Mouse (Mus musculus): ENCODE results near the gene Tex2. TPM values are rescaled to one million over a fixed set of nuclear protein-coding genes. Genes with fewer than 3 reads are reported as not detected.

The Tex2 gene
- polyA plus RNA-seq, 1 experiment from 2014 or later: 8.9 TPM

- no peak for DNase-seq (ENCODE audit: low spot score)
- Histone ChIP-seq H3K4me1 (ENCODE audit: insufficient read depth, low read depth, low read length) (peaks cover 17% of the 10 kb centered on the region; the same call in 1 of the 2 replicates), H3K4me3 (ENCODE audit: low read depth, low read length) (no peak overlapping the region), H3K27me3 (replicated peaks; ENCODE audit: insufficient read depth, low read length) (no peaks in the 10 kb centered on the region), H3K27ac (ENCODE audit: low read length) (no peak overlapping the region), H3K4me2 (replicated peaks; ENCODE audit: low read depth, low read length) (no peak overlapping the region), H3K9ac (replicated peaks; ENCODE audit: low read depth) (no peak overlapping the region), H3K36me3 (ENCODE audit: insufficient read depth, low read length) (0 out of 2 replicates have a peak, but pooled peaks cover 12% of the 10 kb centered on the region), H3K9me3 (ENCODE audit: low read length) (no peaks in the 10 kb centered on the region)
- ATAC-seq: no peak
- no peak for TF ChIP-seq CTCF (IDR thresholded peaks at IDR 0.05)
- no peak for TF ChIP-seq EP300 (IDR thresholded peaks at IDR 0.05)
- WGBS: 90% methylated on average over 14 of the region's 14 CpGs
Observed at GRCm38 (mm10) chr11:106568329-106568960, 44.8 kb downstream of the Tex2 start.

GRCm38 (mm10) chr11:106566040-106566785 lies 47.0 kb downstream of the Tex2 start:
- H3K36me3 ChIP-seq (ENCODE audit: insufficient read depth, low read length): 0 out of 2 replicates have a peak, but pooled peaks cover 12% of the 10 kb centered on the region
- no peaks in the 10 kb centered on the region for H3K9me3 ChIP-seq (ENCODE audit: low read length)
- TF ChIP-seq EP300 (IDR thresholded peaks at IDR 0.05) (no peak), CTCF (IDR thresholded peaks at IDR 0.05) (no peak)
- no peak overlapping the region for H3K4me3 ChIP-seq (ENCODE audit: low read depth, low read length)
- no peak overlapping the region for H3K27ac ChIP-seq (ENCODE audit: low read length)
- DNase-seq (ENCODE audit: low spot score) (no peak), ATAC-seq (no peak)
- no peak overlapping the region for H3K9ac ChIP-seq (replicated peaks; ENCODE audit: low read depth)
- no peaks in the 10 kb centered on the region for H3K27me3 ChIP-seq (replicated peaks; ENCODE audit: insufficient read depth, low read length)
- 92% methylated on average over 8 of the region's 8 CpGs for WGBS
- no peak overlapping the region for H3K4me2 ChIP-seq (replicated peaks; ENCODE audit: low read depth, low read length)
- no peaks in the 10 kb centered on the region for H3K4me1 ChIP-seq (ENCODE audit: insufficient read depth, low read depth, low read length)

GRCm38 (mm10) chr11:106564261-106564660 lies 49.0 kb downstream of the Tex2 start:
- no peaks in the 10 kb centered on the region for H3K4me1 ChIP-seq (ENCODE audit: insufficient read depth, low read depth, low read length)
- no peak overlapping the region for H3K4me2 ChIP-seq (replicated peaks; ENCODE audit: low read depth, low read length)
- DNase-seq (ENCODE audit: low spot score): no peak
- no peaks in the 10 kb centered on the region for H3K27me3 ChIP-seq (replicated peaks; ENCODE audit: insufficient read depth, low read length)
- TF ChIP-seq EP300 (IDR thresholded peaks at IDR 0.05) (no peak), CTCF (IDR thresholded peaks at IDR 0.05) (no peak)
- 77% methylated on average over 12 of the region's 12 CpGs for WGBS
- H3K9me3 ChIP-seq (ENCODE audit: low read length): no peaks in the 10 kb centered on the region
- no peak overlapping the region for H3K27ac ChIP-seq (ENCODE audit: low read length)
- H3K36me3 ChIP-seq (ENCODE audit: insufficient read depth, low read length): 0 out of 2 replicates have a peak, but pooled peaks cover 12% of the 10 kb centered on the region
- ATAC-seq: no peak
- H3K9ac ChIP-seq (replicated peaks; ENCODE audit: low read depth): no peak overlapping the region
- no peak overlapping the region for H3K4me3 ChIP-seq (ENCODE audit: low read depth, low read length)

GRCm38 (mm10) chr11:106562707-106563106 lies 50.5 kb downstream of the Tex2 start:
- Histone ChIP-seq H3K9me3 (ENCODE audit: low read length) (no peaks in the 10 kb centered on the region), H3K4me1 (ENCODE audit: insufficient read depth, low read depth, low read length) (no peaks in the 10 kb centered on the region), H3K4me3 (ENCODE audit: low read depth, low read length) (no peak overlapping the region), H3K4me2 (replicated peaks; ENCODE audit: low read depth, low read length) (no peak overlapping the region), H3K27me3 (replicated peaks; ENCODE audit: insufficient read depth, low read length) (no peaks in the 10 kb centered on the region), H3K27ac (ENCODE audit: low read length) (no peak overlapping the region), H3K9ac (replicated peaks; ENCODE audit: low read depth) (no peak overlapping the region), H3K36me3 (ENCODE audit: insufficient read depth, low read length) (0 out of 2 replicates have a peak, but pooled peaks cover 7% of the 10 kb centered on the region)
- 70% methylated on average over 4 of the region's 4 CpGs for WGBS
- no peak for TF ChIP-seq EP300 (IDR thresholded peaks at IDR 0.05)
- no peak for TF ChIP-seq CTCF (IDR thresholded peaks at IDR 0.05)
- DNase-seq (ENCODE audit: low spot score): no peak
- ATAC-seq: no peak

- TF ChIP-seq EP300 (IDR thresholded peaks at IDR 0.05): no peak
- no peak for TF ChIP-seq CTCF (IDR thresholded peaks at IDR 0.05)
- Histone ChIP-seq H3K4me2 (replicated peaks; ENCODE audit: low read depth, low read length) (no peak overlapping the region), H3K27ac (ENCODE audit: low read length) (no peak overlapping the region), H3K36me3 (ENCODE audit: insufficient read depth, low read length) (no peaks in the 10 kb centered on the region), H3K27me3 (replicated peaks; ENCODE audit: insufficient read depth, low read length) (no peaks in the 10 kb centered on the region), H3K9me3 (ENCODE audit: low read length) (no peaks in the 10 kb centered on the region), H3K4me1 (ENCODE audit: insufficient read depth, low read depth, low read length) (peaks cover 2% of the 10 kb centered on the region; the same call in 1 of the 2 replicates), H3K4me3 (ENCODE audit: low read depth, low read length) (no peak overlapping the region), H3K9ac (replicated peaks; ENCODE audit: low read depth) (no peak overlapping the region)
- ATAC-seq (no peak), DNase-seq (ENCODE audit: low spot score) (no peak)
- WGBS: 64% methylated on average over 7 of the region's 7 CpGs
Observed at GRCm38 (mm10) chr11:106559773-106560172, 53.5 kb downstream of the Tex2 start.

GRCm38 (mm10) chr11:106558008-106558407 lies 55.2 kb downstream of the Tex2 start:
- Histone ChIP-seq H3K4me2 (replicated peaks; ENCODE audit: low read depth, low read length) (no peak overlapping the region), H3K9ac (replicated peaks; ENCODE audit: low read depth) (no peak overlapping the region), H3K36me3 (ENCODE audit: insufficient read depth, low read length) (no peaks in the 10 kb centered on the region), H3K9me3 (ENCODE audit: low read length) (no peaks in the 10 kb centered on the region), H3K27ac (ENCODE audit: low read length) (no peak overlapping the region), H3K4me3 (ENCODE audit: low read depth, low read length) (no peak overlapping the region), H3K27me3 (replicated peaks; ENCODE audit: insufficient read depth, low read length) (no peaks in the 10 kb centered on the region), H3K4me1 (ENCODE audit: insufficient read depth, low read depth, low read length) (peaks cover 3% of the 10 kb centered on the region; the same call in 1 of the 2 replicates)
- ATAC-seq (no peak), DNase-seq (ENCODE audit: low spot score) (no peak)
- WGBS: 66% methylated on average over 4 of the region's 4 CpGs
- TF ChIP-seq CTCF (IDR thresholded peaks at IDR 0.05) (no peak), EP300 (IDR thresholded peaks at IDR 0.05) (no peak)

All from lung, postnatal 0 days (tissue).